Mouse (Mus musculus): Measurements from ENCODE around the gene Eif2b4. TPM values are rescaled to one million over a fixed set of nuclear protein-coding genes. Genes with fewer than 3 reads are reported as not detected.

The Eif2b4 gene
- polyA plus RNA-seq, 1 experiment: 60.2 TPM

DNA sequence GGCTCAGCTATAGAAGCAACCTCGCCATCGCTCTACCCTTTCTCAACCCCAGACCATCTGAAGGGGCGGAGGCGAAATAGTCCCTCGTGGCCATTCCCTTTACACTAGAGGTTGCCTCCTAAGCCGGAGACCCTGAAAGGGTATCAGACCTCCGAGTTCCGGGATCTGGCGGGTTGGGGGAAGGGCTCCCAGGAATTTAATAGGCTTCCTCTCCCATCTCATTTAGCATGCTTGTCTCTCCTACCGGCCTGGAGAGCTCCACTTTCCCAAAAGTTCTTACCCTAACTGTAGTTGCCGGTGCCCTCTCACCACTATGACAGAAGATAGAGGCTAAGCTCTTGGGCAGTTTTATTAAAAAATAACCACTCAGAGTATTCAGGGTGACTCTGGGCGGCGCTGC lies 55.6 kb downstream of the Eif2b4 start:
- Histone ChIP-seq H3K4me3 (no peak overlapping the region), H3K36me3 (ENCODE audit: control insufficient read depth, insufficient read depth) (no peaks in the 10 kb centered on the region), H3K27me3 (ENCODE audit: control insufficient read depth, insufficient read depth, insufficient read length) (peaks cover 22% of the 10 kb centered on the region), H3ac (ENCODE audit: control insufficient read depth, insufficient read length) (no peak overlapping the region), H3K4me2 (ENCODE audit: low read depth) (no peak overlapping the region), H3K79me2 (ENCODE audit: control insufficient read depth, insufficient read depth) (no peaks in the 10 kb centered on the region)
- TF ChIP-seq POLR2AphosphoS2 (IDR thresholded peaks at IDR 0.05; ENCODE audit: insufficient read length, low read depth): no peak
- TF ChIP-seq SRF (IDR thresholded peaks at IDR 0.05; ENCODE audit: control insufficient read depth, insufficient read length, low read depth): no peak
- no peak for TF ChIP-seq MYOG (IDR thresholded peaks at IDR 0.05; ENCODE audit: control insufficient read depth in 1 of 3, insufficient read depth in 1 of 3, insufficient read length in 2 of 3, low read depth in 2 of 3)
- no peak for TF ChIP-seq E2F4 (IDR thresholded peaks at IDR 0.05; ENCODE audit: insufficient read depth)
- no peak for TF ChIP-seq USF1 (IDR thresholded peaks at IDR 0.05; ENCODE audit: low read depth)
- no peak for TF ChIP-seq MAX (IDR thresholded peaks at IDR 0.05; ENCODE audit: low read depth)
- no peak for TF ChIP-seq TCF3 (IDR thresholded peaks at IDR 0.05; ENCODE audit: insufficient read length, low read depth)
- TF ChIP-seq CEBPB (IDR thresholded peaks at IDR 0.05; ENCODE audit: insufficient read depth, poor library complexity, severe bottlenecking): no peak
- TF ChIP-seq MYOD1 (IDR thresholded peaks at IDR 0.05; ENCODE audit: control insufficient read depth in 1 of 3, insufficient read length in 2 of 3, low read depth in 2 of 3): no peak
- TF ChIP-seq TCF12 (IDR thresholded peaks at IDR 0.05; ENCODE audit: insufficient read depth, poor library complexity, severe bottlenecking): no peak
- no peak for TF ChIP-seq POLR2A (IDR thresholded peaks at IDR 0.05; ENCODE audit: insufficient read length, low read depth)
- TF ChIP-seq REST (IDR thresholded peaks at IDR 0.05; ENCODE audit: insufficient read depth, insufficient read length): no peak

Other genes with a start within 250 kb of the Eif2b4 start
- gene Cgref1, start 247.8 kb downstream of the Eif2b4 start, polyA plus RNA-seq (2012; fragmentation: generic; extraction: Trizol): 26.2 TPM
- 158 TPM for gene Preb, start 233.1 kb downstream of the Eif2b4 start, polyA plus RNA-seq (2012; fragmentation: generic; extraction: Trizol)
- 0.62 TPM for gene Tcf23, start 224.8 kb downstream of the Eif2b4 start, polyA plus RNA-seq (2012; fragmentation: generic; extraction: Trizol)
- 143 TPM for gene Atraid, start 145.1 kb downstream of the Eif2b4 start, polyA plus RNA-seq (2012; fragmentation: generic; extraction: Trizol)
- gene Slc5a6, start 144.5 kb downstream of the Eif2b4 start, polyA plus RNA-seq (2012; fragmentation: generic; extraction: Trizol): 11.1 TPM
- 31.5 TPM for gene Cad, start 138.7 kb downstream of the Eif2b4 start, polyA plus RNA-seq (2012; fragmentation: generic; extraction: Trizol)
- gene Dnajc5g, start 87.1 kb downstream of the Eif2b4 start, polyA plus RNA-seq (2012; fragmentation: generic; extraction: Trizol): not detected
- gene Slc30a3, start 85.2 kb downstream of the Eif2b4 start, polyA plus RNA-seq (2012; fragmentation: generic; extraction: Trizol): 0.19 TPM
- gene Trim54, start 76.7 kb downstream of the Eif2b4 start, polyA plus RNA-seq (2012; fragmentation: generic; extraction: Trizol): 110 TPM
- gene Ucn, start 54.6 kb downstream of the Eif2b4 start, polyA plus RNA-seq (2012; fragmentation: generic; extraction: Trizol): 0.78 TPM
- gene Mpv17, start 39.2 kb downstream of the Eif2b4 start, polyA plus RNA-seq (2012; fragmentation: generic; extraction: Trizol): 35.8 TPM
- 2.6 TPM for gene Gm29609, start 13.5 kb downstream of the Eif2b4 start, polyA plus RNA-seq (2012; fragmentation: generic; extraction: Trizol)
- gene Gtf3c2, start 13.3 kb downstream of the Eif2b4 start, polyA plus RNA-seq (2012; fragmentation: generic; extraction: Trizol): 24.9 TPM
- 138 TPM for gene Snx17, start 203 bp downstream of the Eif2b4 start, polyA plus RNA-seq (2012; fragmentation: generic; extraction: Trizol)
- gene Zfp513, start 8.9 kb upstream of the Eif2b4 start, polyA plus RNA-seq (2012; fragmentation: generic; extraction: Trizol): 25.6 TPM
- gene Ppm1g, start 27.3 kb upstream of the Eif2b4 start, polyA plus RNA-seq (2012; fragmentation: generic; extraction: Trizol): 89.3 TPM
- 87.9 TPM for gene Nrbp1, start 47.4 kb upstream of the Eif2b4 start, polyA plus RNA-seq (2012; fragmentation: generic; extraction: Trizol)
- not detected for gene Gm9970, start 47.8 kb upstream of the Eif2b4 start, polyA plus RNA-seq (2012; fragmentation: generic; extraction: Trizol)
- gene Krtcap3, start 58.3 kb upstream of the Eif2b4 start, polyA plus RNA-seq (2012; fragmentation: generic; extraction: Trizol): 2.1 TPM
- 22.5 TPM for gene Ift172, start 97.7 kb upstream of the Eif2b4 start, polyA plus RNA-seq (2012; fragmentation: generic; extraction: Trizol)
- gene Fndc4, start 102.7 kb upstream of the Eif2b4 start, polyA plus RNA-seq (2012; fragmentation: generic; extraction: Trizol): 4.9 TPM
- 0.16 TPM for gene Gckr, start 104.0 kb upstream of the Eif2b4 start, polyA plus RNA-seq (2012; fragmentation: generic; extraction: Trizol)

Data from myocyte (in vitro differentiated cells).